Mouse (Mus musculus) kidney, adult 10 weeks (tissue): Measurements from ENCODE around the gene Mmd2. TPM values are rescaled to one million over a fixed set of nuclear protein-coding genes. Genes with fewer than 3 reads are reported as not detected.

Experiments
- polyA plus RNA-seq: library from polyadenylated mRNA; stranded (reverse); fragments of 350-450 nt; fragmentation: Illumina TruSeq; extraction: RNeasy Lipid Tissue Mini Kit (QIAGEN cat#74804); gene quantifications from one replicate; pipeline ENCODE4 v1.2.3, GENCODE M21; 2014; ENCODE audit warnings: low read depth, low replicate concordance

Gene Mmd2
- 0.89 TPM for polyA plus RNA-seq

GRCm38 (mm10) chr5:142608259-142608988, at the start of gene Mmd2:
Gene Mmd2 (minus strand): TSS chr5:142608800.

GRCm38 (mm10) chr5:142627398-142627797, 18.8 kb upstream of the Mmd2 start, which contains the start of gene Wipi2:
Gene Wipi2 (plus strand): TSS chr5:142627698.

GRCm38 (mm10) chr5:142550706-142551652, 57.6 kb downstream of the Mmd2 start, which contains the start of gene Radil:
Gene Radil (minus strand): TSS chr5:142551098.

GRCm38 (mm10) chr5:142529915-142530314, 78.7 kb downstream of the Mmd2 start, which contains the start of gene Papolb:
Gene Papolb (minus strand): TSS chr5:142530076.

Other genes with a start within 250 kb of the Mmd2 start
- 2.3 TPM for gene Foxk1, start 207.3 kb downstream of the Mmd2 start, polyA plus RNA-seq
- gene Ap5z1, start 144.9 kb downstream of the Mmd2 start, polyA plus RNA-seq: 0.49 TPM
- not detected for gene Papolb, start 78.7 kb downstream of the Mmd2 start, polyA plus RNA-seq
- not detected for gene Radil, start 57.7 kb downstream of the Mmd2 start, polyA plus RNA-seq
- 21.7 TPM for gene Wipi2, start 18.9 kb upstream of the Mmd2 start, polyA plus RNA-seq
- gene Slc29a4, start 83.7 kb upstream of the Mmd2 start, polyA plus RNA-seq: not detected
- gene Tnrc18, start 208.9 kb upstream of the Mmd2 start, polyA plus RNA-seq: 0.40 TPM